Mouse (Mus musculus) MEL (cell line): ENCODE measurements around the gene Pid1. TPM values are rescaled to one million over a fixed set of nuclear protein-coding genes. Genes with fewer than 3 reads are reported as not detected.

Source experiments
- DNase-seq: peaks from one replicate; pipeline ENCODE4 v3.0.0; 2011; ENCODE audit warnings: low read depth, low spot score
- H3K27ac ChIP-seq: 2 replicates; pipeline ENCODE4 v1.5.1; 2012; ENCODE audit warnings: low read depth, mild to moderate bottlenecking, control low read depth, low read length, moderate library complexity; ENCODE audit not compliant: control insufficient read depth
- H3K27me3 ChIP-seq, 2 experiments: fragments of 150-350 bp in 1 of 2; sonication (generic) in 1 of 2; 2 replicates each; pipeline ENCODE4 v1.6.1; 2012; ENCODE audit warnings: low read length in 2 of 2, mild to moderate bottlenecking in 2 of 2, improper control_type of control experiment in 1 of 2, moderate library complexity in 1 of 2; ENCODE audit not compliant: insufficient read depth in 2 of 2, control insufficient read depth in 1 of 2
- H3K36me3 ChIP-seq, 2 experiments: 2 replicates each; pipeline ENCODE4 v1.6.1; 2012 to 2014; ENCODE audit warnings: low read length in 2 of 2, improper control_type of control experiment in 1 of 2, inconsistent platforms in 1 of 2, mild to moderate bottlenecking in 1 of 2; ENCODE audit not compliant: insufficient read depth in 2 of 2, control insufficient read depth in 1 of 2
- H3K4me1 ChIP-seq, 2 experiments: fragments of 150-350 bp in 1 of 2; sonication (generic) in 1 of 2; 2 replicates each; pipeline ENCODE4 v1.6.1; 2012; ENCODE audit warnings: low read length in 2 of 2, improper control_type of control experiment in 1 of 2, mild to moderate bottlenecking in 1 of 2; ENCODE audit not compliant: insufficient read depth in 2 of 2, control insufficient read depth in 1 of 2
- H3K4me3 ChIP-seq, 2 experiments: fragments of 150-350 bp in 1 of 2; sonication (generic) in 1 of 2; 2 replicates each; pipeline ENCODE4 v1.5.1; 2012; ENCODE audit warnings: low read depth in 2 of 2, low read length in 2 of 2, mild to moderate bottlenecking in 2 of 2, moderate library complexity in 2 of 2, control low read depth in 1 of 2, improper control_type of control experiment in 1 of 2; ENCODE audit not compliant: control insufficient read depth in 1 of 2, insufficient read depth in 1 of 2
- H3K79me2 ChIP-seq: 2 replicates; pipeline ENCODE4 v1.6.1; 2012; ENCODE audit warnings: mild to moderate bottlenecking, low read length, moderate library complexity; ENCODE audit not compliant: control insufficient read depth, poor library complexity, insufficient read depth
- H3K9ac ChIP-seq: 2 replicates; pipeline ENCODE4 v1.6.1; 2012; ENCODE audit warnings: low read depth, mild to moderate bottlenecking, control low read depth, low read length, moderate library complexity; ENCODE audit not compliant: control insufficient read depth, poor library complexity, severe bottlenecking
- H3K9me3 ChIP-seq: fragments of 150-350 bp; sonication (generic); replicated peaks from 2 replicates; pipeline ENCODE4 v1.6.1; 2012; ENCODE audit warnings: mild to moderate bottlenecking, low read length, improper control_type of control experiment, moderate library complexity; ENCODE audit not compliant: insufficient read depth
- CHD1 ChIP-seq: IDR thresholded peaks from 2 replicates; pipeline ENCODE4 v1.6.1; 2012; ENCODE audit warnings: low read depth, mild to moderate bottlenecking, inconsistent platforms, low read length, improper control_type of control experiment
- CTCF ChIP-seq, 3 experiments: IDR thresholded peaks in 2 of 3; conservative IDR thresholded peaks in 1 of 3; 2 replicates each; pipeline ENCODE4 v1.5.1; 2011 to 2012; ENCODE audit warnings: low read length in 3 of 3, low read depth in 2 of 3, mild to moderate bottlenecking in 2 of 3, improper control_type of control experiment in 1 of 3, inconsistent platforms in 1 of 3, mixed read lengths in 1 of 3, moderate library complexity in 1 of 3; ENCODE audit not compliant: control insufficient read depth in 1 of 3, insufficient read depth in 1 of 3, poor library complexity in 1 of 3, severe bottlenecking in 1 of 3
- ELF1 ChIP-seq: IDR thresholded peaks from 2 replicates; pipeline ENCODE4 v1.6.1; 2014; ENCODE audit warnings: low read depth, mild to moderate bottlenecking, inconsistent platforms, low read length, improper control_type of control experiment, moderate library complexity
- EP300 ChIP-seq, 2 experiments: IDR thresholded peaks; 2 replicates each; pipeline ENCODE4 v1.6.1; 2011; ENCODE audit warnings: improper control_type of control experiment in 2 of 2, low read length in 2 of 2, low read depth in 1 of 2, mild to moderate bottlenecking in 1 of 2
- ETS1 ChIP-seq: IDR thresholded peaks from 2 replicates; pipeline ENCODE4 v1.6.1; 2012; ENCODE audit warnings: low read depth, mild to moderate bottlenecking, inconsistent platforms, low read length, improper control_type of control experiment, moderate library complexity
- GABPA ChIP-seq: IDR thresholded peaks from 2 replicates; pipeline ENCODE4 v1.6.1; 2012; ENCODE audit warnings: low read depth, mild to moderate bottlenecking, inconsistent platforms, low read length, improper control_type of control experiment, moderate library complexity
- KAT2A ChIP-seq: conservative IDR thresholded peaks from 2 replicates; pipeline ENCODE4 v1.6.1; 2012; ENCODE audit warnings: low read depth, low read length, improper control_type of control experiment, inconsistent platforms
- MAX ChIP-seq: IDR thresholded peaks from 2 replicates; pipeline ENCODE4 v1.6.1; 2011; ENCODE audit warnings: low read length, improper control_type of control experiment
- MAZ ChIP-seq: IDR thresholded peaks from 2 replicates; pipeline ENCODE4 v1.6.1; 2012; ENCODE audit warnings: low read depth, mild to moderate bottlenecking, inconsistent platforms, low read length, improper control_type of control experiment
- MEF2A ChIP-seq: IDR thresholded peaks from 2 replicates; pipeline ENCODE4 v1.6.1; 2014; ENCODE audit warnings: low read depth, mild to moderate bottlenecking, inconsistent platforms, low read length, improper control_type of control experiment; ENCODE audit not compliant: poor library complexity, insufficient replicate concordance, severe bottlenecking; ENCODE audit errors: extremely low read depth
- MYC ChIP-seq: IDR thresholded peaks from 2 replicates; pipeline ENCODE4 v1.6.1; 2011; ENCODE audit warnings: low read depth, mild to moderate bottlenecking, low read length, improper control_type of control experiment, moderate library complexity
- NELFE ChIP-seq: IDR thresholded peaks from 2 replicates; pipeline ENCODE4 v1.6.1; 2011; ENCODE audit warnings: low read depth, low read length, improper control_type of control experiment
- NRF1 ChIP-seq: IDR thresholded peaks from 2 replicates; pipeline ENCODE4 v1.6.1; 2014; ENCODE audit warnings: low read depth, mild to moderate bottlenecking, inconsistent platforms, low read length, improper control_type of control experiment, moderate library complexity; ENCODE audit not compliant: poor library complexity, insufficient read depth, severe bottlenecking
- POLR2AphosphoS5 ChIP-seq: IDR thresholded peaks from 2 replicates; pipeline ENCODE4 v1.6.1; 2012; ENCODE audit warnings: low read depth, borderline replicate concordance, mild to moderate bottlenecking, inconsistent platforms, low read length, moderate library complexity, mixed read lengths
- RCOR1 ChIP-seq: IDR thresholded peaks from 2 replicates; pipeline ENCODE4 v1.6.1; 2012; ENCODE audit warnings: low read depth, mild to moderate bottlenecking, inconsistent platforms, low read length, improper control_type of control experiment
- SIN3A ChIP-seq: IDR thresholded peaks from 2 replicates; pipeline ENCODE4 v1.6.1; 2012; ENCODE audit warnings: low read length, improper control_type of control experiment, inconsistent platforms
- SMC3 ChIP-seq: IDR thresholded peaks from 2 replicates; pipeline ENCODE4 v1.6.1; 2011; ENCODE audit warnings: low read depth, low read length, improper control_type of control experiment
- USF2 ChIP-seq, 2 experiments: IDR thresholded peaks; 2 replicates each; pipeline ENCODE4 v1.6.1; 2011 to 2012; ENCODE audit warnings: improper control_type of control experiment in 2 of 2, low read length in 2 of 2, borderline replicate concordance in 1 of 2, inconsistent platforms in 1 of 2, low read depth in 1 of 2, mild to moderate bottlenecking in 1 of 2; ENCODE audit not compliant: insufficient read depth in 1 of 2
- ZKSCAN1 ChIP-seq: IDR thresholded peaks from 2 replicates; pipeline ENCODE4 v1.6.1; 2012; ENCODE audit warnings: low read depth, mild to moderate bottlenecking, inconsistent platforms, low read length, improper control_type of control experiment, moderate library complexity
- ZMIZ1 ChIP-seq: IDR thresholded peaks from 2 replicates; pipeline ENCODE4 v1.6.1; 2012; ENCODE audit warnings: low read depth, mild to moderate bottlenecking, inconsistent platforms, low read length, improper control_type of control experiment, moderate library complexity
- polyA plus RNA-seq, 2 experiments: library from polyadenylated mRNA; stranded (reverse) in 1 of 2; unstranded in 1 of 2; fragments of >175 nt in 1 of 2; fragments of >200 nt in 1 of 2; gene quantifications; 2 replicates each; pipeline versions ENCODE4 v1.2.1 to v1.2.4; 2012; ENCODE audit warnings: low replicate concordance in 2 of 2, low read depth in 1 of 2; ENCODE audit not compliant: insufficient read length in 2 of 2, insufficient read depth in 1 of 2, missing spikeins in 1 of 2
- total RNA-seq: library from RNA; depleted of rRNA; stranded (reverse); fragments of 300-350 nt; gene quantifications from 2 replicates; pipeline ENCODE4 v1.2.3, GENCODE M21; 2012

The Pid1 gene
- total and polyA plus RNA-seq, 3 experiments, result not detected

GRCm38 (mm10) chr1:84247111-84247510 lies 116.9 kb downstream of the Pid1 start:
- no peak for DNase-seq
- TF ChIP-seq CTCF (IDR thresholded peaks at IDR 0.05 in 2 of 3, conservative IDR thresholded peaks at IDR 0.05 in 1 of 3; ENCODE audit: control insufficient read depth in 1 of 3, insufficient read depth in 1 of 3, low read depth in 2 of 3, low read length in 3 of 3, poor library complexity in 1 of 3, severe bottlenecking in 1 of 3) (no peak), MYC (no peak), MEF2A (no peak), ZKSCAN1 (no peak), EP300 (IDR thresholded peaks at IDR 0.05; ENCODE audit: low read depth in 1 of 2, low read length in 2 of 2) (no peak), RCOR1 (no peak), MAX (no peak), MAZ (no peak), KAT2A (no peak)
- Histone ChIP-seq H3K27ac (no peak overlapping the region), H3K4me1 (no peaks in the 10 kb centered on the region), H3K9ac (no peak overlapping the region), H3K79me2 (no peaks in the 10 kb centered on the region), H3K4me3 (no peak overlapping the region), H3K36me3 (no peaks in the 10 kb centered on the region), H3K9me3 (no peaks in the 10 kb centered on the region), H3K27me3 (no peaks in the 10 kb centered on the region)

- Histone ChIP-seq H3K27ac (no peak overlapping the region), H3K79me2 (no peaks in the 10 kb centered on the region)
- DNase-seq, result no peak
These were observed 122.7 kb downstream of the Pid1 start for GRCm38 (mm10) chr1:84241192-84241828.

GRCm38 (mm10) chr1:84240203-84240602 lies 123.8 kb downstream of the Pid1 start:
- TF ChIP-seq ZMIZ1 (no peak), NELFE (no peak), ELF1 (no peak), CHD1 (no peak), MAZ (no peak), NRF1 (no peak), USF2 (IDR thresholded peaks at IDR 0.05; ENCODE audit: borderline replicate concordance in 1 of 2, insufficient read depth in 1 of 2, low read depth in 1 of 2, low read length in 2 of 2) (no peak), POLR2AphosphoS5 (no peak), SIN3A (no peak)
- H3K9ac ChIP-seq, result no peak overlapping the region
- H3K27ac ChIP-seq, result no peak overlapping the region

More at GRCm38 (mm10) chr1:84241192-84241828, 122.7 kb downstream of the Pid1 start:
- no peaks in the 10 kb centered on the region for H3K9me3 ChIP-seq
- H3K4me1 ChIP-seq, result no peaks in the 10 kb centered on the region
- H3K27me3 ChIP-seq, result no peaks in the 10 kb centered on the region
- no peak overlapping the region for H3K9ac ChIP-seq
- TF ChIP-seq GABPA (no peak), ZMIZ1 (no peak), POLR2AphosphoS5 (no peak), SMC3 (no peak), MAX (no peak), ETS1 (no peak), USF2 (IDR thresholded peaks at IDR 0.05; ENCODE audit: borderline replicate concordance in 1 of 2, insufficient read depth in 1 of 2, low read depth in 1 of 2, low read length in 2 of 2) (no peak), MEF2A (no peak)
- no peaks in the 10 kb centered on the region for H3K36me3 ChIP-seq
- H3K4me3 ChIP-seq, result no peak overlapping the region

More at GRCm38 (mm10) chr1:84240203-84240602, 123.8 kb downstream of the Pid1 start:
- no peak overlapping the region for H3K4me3 ChIP-seq
- no peaks in the 10 kb centered on the region for H3K27me3 ChIP-seq
- no peaks in the 10 kb centered on the region for H3K36me3 ChIP-seq
- no peak for DNase-seq
- no peaks in the 10 kb centered on the region for H3K79me2 ChIP-seq
- no peaks in the 10 kb centered on the region for H3K9me3 ChIP-seq
- no peaks in the 10 kb centered on the region for H3K4me1 ChIP-seq
